Mouse (Mus musculus) megakaryocyte, embryonic 14.5 days (primary cell): Measurements from ENCODE around the gene Gm21972.

Experiments
- FLI1 ChIP-seq: IDR thresholded peaks from 2 replicates; pipeline ENCODE4 v1.6.1; 2012; ENCODE audit warnings: low read length, inconsistent platforms, mixed read lengths
- GATA1 ChIP-seq: IDR thresholded peaks from 3 replicates; pipeline ENCODE4 v1.6.1; 2012; ENCODE audit warnings: mixed read lengths, low read length, inconsistent platforms, borderline replicate concordance

- TF ChIP-seq GATA1 (no peak), FLI1 (no peak)
These were observed 27.0 kb downstream of the Gm21972 start for GRCm38 (mm10) chr1:86160479-86160878.
